Mouse (Mus musculus): ENCODE results near the gene Adrb1. TPM values are rescaled to one million over a fixed set of nuclear protein-coding genes. Genes with fewer than 3 reads are reported as not detected.
A peak's percentile ranks its signal among the peaks of the same experiment; 100 is the strongest.

Gene Adrb1
- 1.3 and 1.7 TPM in 2 replicates for polyA plus RNA-seq (2015; fragmentation: Nextera tagmentation; extraction: Ambion mirVana)

- Histone ChIP-seq H3K27ac (replicated peaks) (peak within 1 kb of the TSS; percentile 19; the same call in 1 of the 2 replicates), H3K9ac (peak within 1 kb of the TSS; percentile 31), H3K4me2 (replicated peaks) (peak within 1 kb of the TSS; percentile 89), H3K9me3 (replicated peaks) (no peaks in the 10 kb centered on the region), H3K4me3 (replicated peaks) (peak within 1 kb of the TSS; percentile 52), H3K4me1 (peaks cover 33% of the 10 kb centered on the region), H3K27me3 (peaks cover 69% of the 10 kb centered on the region), H3K36me3 (no peaks in the 10 kb centered on the region)
- peak; percentile 77 for ATAC-seq (ENCODE audit: insufficient number of reproducible peaks, low FRiP score, low TSS enrichment, low read depth)
- under 1% methylated on average over 47 of the region's 63 CpGs for WGBS
Measured at GRCm38 (mm10) chr19:56721387-56722211, at the start of gene Adrb1. Gene Adrb1 (plus strand): TSS chr19:56722199.

DNA sequence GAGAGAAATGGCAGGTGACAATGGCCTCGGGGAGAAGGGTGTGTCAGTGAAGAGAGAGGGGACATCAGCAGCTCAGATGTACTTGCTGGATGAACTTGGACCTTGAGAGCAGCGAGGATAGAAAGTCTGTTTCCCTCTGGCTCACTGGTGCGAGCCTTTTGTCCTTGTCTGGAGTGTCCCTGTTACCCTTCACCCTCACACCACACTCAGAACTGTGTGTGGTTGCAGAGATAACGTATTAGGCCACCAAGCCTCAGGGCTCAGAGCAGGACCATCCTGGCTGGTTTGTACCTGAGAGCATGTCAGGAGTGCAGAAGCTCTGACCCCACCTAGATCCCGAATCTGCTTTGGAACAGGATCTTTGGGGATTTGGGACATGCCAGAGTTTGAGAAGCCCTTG lies 46.3 kb upstream of the Adrb1 start:
- 88% methylated on average over 5 of the region's 5 CpGs for WGBS

DNA sequence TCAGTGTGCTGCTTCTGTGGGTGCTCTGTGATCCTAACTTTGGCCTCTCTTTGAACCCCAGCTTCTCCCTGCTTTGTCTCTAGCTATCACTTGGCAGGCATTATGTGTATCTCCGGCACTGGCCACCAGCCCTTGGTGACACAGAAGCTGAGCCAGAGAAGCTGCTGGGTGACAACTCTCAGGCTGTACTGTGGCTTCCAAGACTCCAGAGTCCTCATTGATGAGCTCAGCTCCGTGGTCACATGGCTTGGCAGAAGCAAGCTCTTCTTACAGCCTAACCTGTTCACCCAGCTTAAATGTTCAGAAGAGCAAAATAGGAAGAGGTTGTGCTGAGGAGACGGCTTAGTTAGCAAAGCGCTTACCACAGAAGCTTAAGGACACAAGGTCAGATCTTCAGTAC lies 45.5 kb upstream of the Adrb1 start:
- Histone ChIP-seq H3K4me1 (peaks cover 19% of the 10 kb centered on the region), H3K9ac (no peak overlapping the region), H3K27me3 (no peaks in the 10 kb centered on the region), H3K36me3 (no peaks in the 10 kb centered on the region), H3K4me2 (replicated peaks) (no peak overlapping the region), H3K27ac (replicated peaks) (no peak overlapping the region), H3K9me3 (replicated peaks) (no peaks in the 10 kb centered on the region), H3K4me3 (replicated peaks) (no peak overlapping the region)
- WGBS, result 82% methylated on average over 4 of the region's 4 CpGs
- ATAC-seq (ENCODE audit: insufficient number of reproducible peaks, low FRiP score, low TSS enrichment, low read depth), result no peak

More for the DNA sequence above, 46.3 kb upstream of the Adrb1 start:
- H3K4me2 ChIP-seq (replicated peaks), result no peak overlapping the region
- H3K4me1 ChIP-seq, result peaks cover 19% of the 10 kb centered on the region
- H3K4me3 ChIP-seq (replicated peaks), result no peak overlapping the region
- ATAC-seq (ENCODE audit: insufficient number of reproducible peaks, low FRiP score, low TSS enrichment, low read depth), result no peak
- no peak overlapping the region for H3K27ac ChIP-seq (replicated peaks)
- H3K27me3 ChIP-seq, result no peaks in the 10 kb centered on the region
- no peaks in the 10 kb centered on the region for H3K9me3 ChIP-seq (replicated peaks)
- H3K9ac ChIP-seq, result no peak overlapping the region
- no peaks in the 10 kb centered on the region for H3K36me3 ChIP-seq

GRCm38 (mm10) chr19:56677611-56678010 lies 44.4 kb upstream of the Adrb1 start:
- Histone ChIP-seq H3K27me3 (no peaks in the 10 kb centered on the region), H3K4me1 (peaks cover 19% of the 10 kb centered on the region), H3K4me2 (replicated peaks) (no peak overlapping the region), H3K4me3 (replicated peaks) (no peak overlapping the region), H3K36me3 (no peaks in the 10 kb centered on the region), H3K9me3 (replicated peaks) (no peaks in the 10 kb centered on the region), H3K27ac (replicated peaks) (peak overlapping the region; percentile 34; the same call in 1 of the 2 replicates), H3K9ac (no peak overlapping the region)
- no peak for ATAC-seq (ENCODE audit: insufficient number of reproducible peaks, low FRiP score, low TSS enrichment, low read depth)
- WGBS, result 43% methylated on average over 8 of the region's 8 CpGs

- Histone ChIP-seq H3K4me1 (peaks cover 19% of the 10 kb centered on the region), H3K9me3 (replicated peaks) (no peaks in the 10 kb centered on the region), H3K27me3 (no peaks in the 10 kb centered on the region), H3K4me3 (replicated peaks) (no peak overlapping the region), H3K4me2 (replicated peaks) (no peak overlapping the region), H3K36me3 (no peaks in the 10 kb centered on the region), H3K9ac (no peak overlapping the region), H3K27ac (replicated peaks) (no peak overlapping the region)
- 76% methylated on average over 9 of the region's 9 CpGs for WGBS
- ATAC-seq (ENCODE audit: insufficient number of reproducible peaks, low FRiP score, low TSS enrichment, low read depth), result no peak
Measured at GRCm38 (mm10) chr19:56678516-56678915, 43.5 kb upstream of the Adrb1 start.

DNA sequence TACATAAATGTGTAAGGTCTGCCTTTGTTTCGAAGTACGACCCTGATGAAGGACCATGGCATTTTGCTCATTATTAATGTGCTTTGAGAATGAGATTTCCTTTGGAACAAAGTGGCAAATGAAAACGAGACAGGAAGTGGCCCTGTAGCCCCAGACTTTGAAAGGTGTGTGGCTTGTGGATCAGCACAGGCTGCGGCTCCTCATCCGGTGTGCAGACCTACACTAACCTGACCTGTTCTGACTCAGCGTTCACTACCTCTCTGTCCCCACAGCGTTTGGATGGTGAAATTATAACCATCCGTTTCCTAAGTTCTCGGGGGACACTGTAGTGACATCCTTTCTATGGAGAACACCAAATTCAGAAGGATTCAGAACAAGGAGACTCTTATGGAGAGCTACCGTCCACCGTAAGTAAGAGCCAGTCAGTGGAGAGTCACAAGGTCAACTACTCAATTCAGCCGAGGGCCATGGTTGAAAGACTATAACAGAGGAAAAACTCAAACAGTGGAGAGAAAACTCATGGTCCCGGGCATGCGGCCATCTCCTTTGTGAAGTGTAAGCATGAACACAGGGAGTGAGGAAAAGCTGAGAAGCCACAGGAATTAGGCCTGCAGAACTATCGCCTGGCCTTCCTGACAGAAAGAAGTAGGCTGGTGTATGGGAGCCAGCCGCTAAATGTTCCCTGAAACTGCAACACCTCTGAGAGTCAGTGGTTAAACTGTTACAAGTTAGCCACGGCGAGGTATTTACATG lies 42.6 kb upstream of the Adrb1 start:
- Histone ChIP-seq H3K9ac (no peak overlapping the region), H3K27ac (replicated peaks) (no peak overlapping the region; the same call in 1 of the 2 replicates), H3K36me3 (no peaks in the 10 kb centered on the region), H3K4me1 (peaks cover 19% of the 10 kb centered on the region), H3K9me3 (replicated peaks) (no peaks in the 10 kb centered on the region), H3K4me2 (replicated peaks) (no peak overlapping the region), H3K4me3 (replicated peaks) (no peak overlapping the region), H3K27me3 (no peaks in the 10 kb centered on the region)
- 74% methylated on average over 18 of the region's 18 CpGs for WGBS
- no peak for ATAC-seq (ENCODE audit: insufficient number of reproducible peaks, low FRiP score, low TSS enrichment, low read depth)

- Histone ChIP-seq H3K27ac (replicated peaks) (no peak overlapping the region; the same call in 1 of the 2 replicates), H3K9ac (no peak overlapping the region), H3K9me3 (replicated peaks) (no peaks in the 10 kb centered on the region), H3K36me3 (no peaks in the 10 kb centered on the region), H3K4me2 (replicated peaks) (no peak overlapping the region), H3K27me3 (no peaks in the 10 kb centered on the region), H3K4me1 (peaks cover 19% of the 10 kb centered on the region), H3K4me3 (replicated peaks) (no peak overlapping the region)
- ATAC-seq (ENCODE audit: insufficient number of reproducible peaks, low FRiP score, low TSS enrichment, low read depth), result no peak
- 72% methylated on average over 7 of the region's 7 CpGs for WGBS
Measured at GRCm38 (mm10) chr19:56679992-56680391, 42.0 kb upstream of the Adrb1 start.

DNA sequence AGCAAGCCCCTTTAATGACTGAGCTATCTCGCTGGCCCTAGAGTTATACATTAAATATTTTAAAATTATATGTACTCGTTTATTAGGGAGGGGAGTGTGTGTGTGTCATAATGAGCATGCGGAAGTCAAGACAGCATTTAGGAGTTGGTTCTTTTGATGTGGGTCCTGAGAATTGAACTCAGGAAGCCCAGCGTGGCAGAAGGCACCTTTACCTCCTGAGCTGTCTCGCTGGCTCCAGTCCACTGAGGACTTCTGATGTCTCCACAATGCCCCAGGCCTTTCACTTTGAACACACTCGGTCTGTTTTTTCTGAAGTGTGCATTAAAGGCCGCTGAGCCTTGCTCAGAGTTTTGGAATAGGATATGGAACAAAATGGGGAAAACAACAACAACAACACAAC lies 39.7 kb upstream of the Adrb1 start:
- H3K4me1 ChIP-seq, result peaks cover 24% of the 10 kb centered on the region
- WGBS, result 76% methylated on average over 7 of the region's 7 CpGs
- no peak overlapping the region for H3K4me2 ChIP-seq (replicated peaks)
- H3K27me3 ChIP-seq, result no peaks in the 10 kb centered on the region
- no peak overlapping the region for H3K4me3 ChIP-seq (replicated peaks)
- H3K9ac ChIP-seq, result no peak overlapping the region
- no peaks in the 10 kb centered on the region for H3K9me3 ChIP-seq (replicated peaks)
- no peak for ATAC-seq (ENCODE audit: insufficient number of reproducible peaks, low FRiP score, low TSS enrichment, low read depth)
- no peak overlapping the region for H3K27ac ChIP-seq (replicated peaks)
- H3K36me3 ChIP-seq, result no peaks in the 10 kb centered on the region

GRCm38 (mm10) chr19:56682843-56683242 lies 39.2 kb upstream of the Adrb1 start:
- no peak overlapping the region for H3K9ac ChIP-seq
- 72% methylated on average over 7 of the region's 7 CpGs for WGBS
- H3K36me3 ChIP-seq, result no peaks in the 10 kb centered on the region
- no peak overlapping the region for H3K27ac ChIP-seq (replicated peaks)
- ATAC-seq (ENCODE audit: insufficient number of reproducible peaks, low FRiP score, low TSS enrichment, low read depth), result no peak
- no peak overlapping the region for H3K4me3 ChIP-seq (replicated peaks)
- H3K4me1 ChIP-seq, result peaks cover 19% of the 10 kb centered on the region
- H3K9me3 ChIP-seq (replicated peaks), result no peaks in the 10 kb centered on the region
- no peak overlapping the region for H3K4me2 ChIP-seq (replicated peaks)
- no peaks in the 10 kb centered on the region for H3K27me3 ChIP-seq

GRCm38 (mm10) chr19:56685515-56685914 lies 36.5 kb upstream of the Adrb1 start:
- H3K4me1 ChIP-seq, result peaks cover 4% of the 10 kb centered on the region; the same call in 1 of the 2 replicates
- H3K27me3 ChIP-seq, result no peaks in the 10 kb centered on the region
- H3K27ac ChIP-seq (replicated peaks), result no peak overlapping the region
- 56% methylated on average over 7 of the region's 7 CpGs for WGBS
- no peaks in the 10 kb centered on the region for H3K9me3 ChIP-seq (replicated peaks)
- H3K36me3 ChIP-seq, result no peaks in the 10 kb centered on the region
- no peak overlapping the region for H3K4me2 ChIP-seq (replicated peaks)
- no peak for ATAC-seq (ENCODE audit: insufficient number of reproducible peaks, low FRiP score, low TSS enrichment, low read depth)
- H3K9ac ChIP-seq, result no peak overlapping the region
- no peak overlapping the region for H3K4me3 ChIP-seq (replicated peaks)

GRCm38 (mm10) chr19:56686218-56686617 lies 35.8 kb upstream of the Adrb1 start:
- Histone ChIP-seq H3K9me3 (replicated peaks) (no peaks in the 10 kb centered on the region), H3K9ac (no peak overlapping the region), H3K36me3 (no peaks in the 10 kb centered on the region), H3K27ac (replicated peaks) (no peak overlapping the region), H3K4me1 (peaks cover 4% of the 10 kb centered on the region; the same call in 1 of the 2 replicates), H3K4me2 (replicated peaks) (no peak overlapping the region), H3K4me3 (replicated peaks) (no peak overlapping the region), H3K27me3 (no peaks in the 10 kb centered on the region)
- ATAC-seq (ENCODE audit: insufficient number of reproducible peaks, low FRiP score, low TSS enrichment, low read depth), result no peak
- 43% methylated on average over 12 of the region's 12 CpGs for WGBS
